Mouse (Mus musculus) lung, adult 2 months (tissue): Measurements from ENCODE around the gene Ubap1l.

ENCODE experiments used
- CTCF ChIP-seq: fragments of 200-500 bp; IDR thresholded peaks from 2 replicates; pipeline ENCODE4 v1.5.1; 2011; ENCODE audit warnings: mild to moderate bottlenecking, low read length, control low read depth; ENCODE audit not compliant: insufficient read depth
- POLR2A ChIP-seq: fragments of 200-500 bp; IDR thresholded peaks from 2 replicates; pipeline ENCODE4 v1.6.1; 2011; ENCODE audit warnings: low read depth, mild to moderate bottlenecking, control low read depth, low read length, borderline replicate concordance; ENCODE audit errors: extremely low read depth

DNA sequence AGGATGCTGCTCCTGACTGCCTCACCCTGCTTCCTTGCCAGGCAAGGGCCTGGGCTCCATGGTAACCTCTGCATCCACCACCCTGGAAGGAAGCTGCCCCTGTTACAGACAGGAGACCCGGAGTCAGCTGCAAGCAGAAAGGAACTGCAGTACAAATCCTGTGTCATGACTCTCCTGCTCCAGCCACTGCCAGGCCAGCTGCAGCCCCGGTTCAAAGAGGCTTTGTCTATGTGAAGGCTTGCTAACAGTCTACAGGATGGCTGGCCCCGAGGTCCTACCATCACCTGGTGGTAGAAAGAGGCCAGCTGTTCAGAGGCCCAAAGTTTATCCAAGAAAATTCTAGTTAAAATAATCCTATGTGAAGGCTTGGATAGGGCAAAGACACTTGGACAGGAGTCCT, 50.5 kb downstream of the Ubap1l start:
- TF ChIP-seq CTCF (no peak), POLR2A (no peak)
